Mouse (Mus musculus) liver, embryonic 14.5 days (tissue): Measurements from ENCODE around the gene Kcnj10.

Experiments
- CTCF ChIP-seq: IDR thresholded peaks from 2 replicates; pipeline ENCODE4 v1.5.1; 2016; ENCODE audit warnings: antibody characterized with exemption, low read depth, control low read depth
- EP300 ChIP-seq: IDR thresholded peaks from 2 replicates; pipeline ENCODE4 v1.6.1; 2016; ENCODE audit warnings: antibody characterized with exemption, low read depth

DNA sequence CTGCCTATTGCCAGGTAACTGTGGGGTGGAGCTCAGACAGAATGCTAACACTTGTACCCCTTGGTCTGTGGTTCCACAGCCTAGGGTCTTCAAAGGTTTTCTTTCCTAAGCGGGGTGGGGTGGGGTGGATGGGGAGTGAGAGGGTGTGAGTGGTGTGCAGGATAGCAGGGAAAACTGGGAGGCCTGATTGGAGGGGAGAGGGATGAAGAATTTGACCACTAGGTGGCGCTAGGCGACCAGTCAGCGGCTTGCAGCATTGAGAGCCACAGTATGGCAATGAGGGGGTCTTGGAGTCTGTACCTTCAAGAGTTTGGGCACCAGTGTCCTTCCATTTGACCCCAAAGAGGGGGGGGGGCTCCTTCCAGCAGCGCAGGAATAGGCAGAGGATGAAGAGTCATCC, 71.2 kb downstream of the Kcnj10 start:
- TF ChIP-seq CTCF (peak; percentile 91), EP300 (no peak)
